Comparison of ENCODE assay signal across 8 mouse cellular contexts in genomic region chr7:143706697-143707438, GRCm38 (mm10). TPM values are rescaled to one million over a fixed set of nuclear protein-coding genes. Genes with fewer than 3 reads are reported as not detected.
DNase-seq lines count a peak whose midpoint lies in the region; ATAC-seq and TF ChIP-seq lines count a peak whose summit lies in the region.

No protein-coding gene starts in this region.

- no peaks in the 10 kb centered on the region for H3K27me3 ChIP-seq in forebrain, embryonic 10.5 days (ENCODE audit: poor library complexity, severe bottlenecking)
- H3K27me3 ChIP-seq in heart, embryonic 15.5 days = no peaks in the 10 kb centered on the region
- no peaks in the 10 kb centered on the region for H3K27me3 ChIP-seq in liver, embryonic 14.5 days (ENCODE audit: control insufficient read depth, insufficient read depth, low read length)
- no peaks in the 10 kb centered on the region for H3K27me3 ChIP-seq in neural tube, embryonic 12.5 days (replicated peaks)
- H3K27me3 ChIP-seq in stomach, postnatal 0 days (ENCODE audit: control insufficient read depth, insufficient read depth, low read length) = no peaks in the 10 kb centered on the region

- peaks cover 10% of the 10 kb centered on the region for H3K36me3 ChIP-seq in forebrain, embryonic 10.5 days (replicated peaks)
- peaks cover 59% of the 10 kb centered on the region for H3K36me3 ChIP-seq in heart, embryonic 15.5 days
- H3K36me3 ChIP-seq in liver, embryonic 14.5 days (replicated peaks; ENCODE audit: control insufficient read depth, insufficient read depth, low read depth) = no peaks in the 10 kb centered on the region
- peaks cover 37% of the 10 kb centered on the region for H3K36me3 ChIP-seq in neural tube, embryonic 12.5 days
- H3K36me3 ChIP-seq in stomach, postnatal 0 days (ENCODE audit: control insufficient read depth, insufficient read depth, low read length) = peaks cover 38% of the 10 kb centered on the region

- TF ChIP-seq CTCF in liver, embryonic 14.5 days (IDR thresholded peaks at IDR 0.05; ENCODE audit: low read depth) = peak; percentile 98
- TF ChIP-seq CTCF in stomach, postnatal 0 days (IDR thresholded peaks at IDR 0.05; ENCODE audit: low read depth) = peak; percentile 100

- no peak overlapping the region for H3K4me3 ChIP-seq in forebrain, embryonic 10.5 days
- H3K4me3 ChIP-seq in heart, embryonic 15.5 days = no peak overlapping the region
- H3K4me3 ChIP-seq in liver, embryonic 14.5 days (ENCODE audit: insufficient read depth in 1 of 2, low read depth in 2 of 2, low read length in 2 of 2) = no peak overlapping the region
- H3K4me3 ChIP-seq in neural tube, embryonic 12.5 days = no peak overlapping the region
- no peak overlapping the region for H3K4me3 ChIP-seq in stomach, postnatal 0 days (ENCODE audit: low read depth, low read length)

- H3K4me1 ChIP-seq in forebrain, embryonic 10.5 days = peaks cover 3% of the 10 kb centered on the region; the same call in 1 of the 2 replicates
- H3K4me1 ChIP-seq in heart, embryonic 15.5 days (replicated peaks) = peaks cover 2% of the 10 kb centered on the region
- no peaks in the 10 kb centered on the region for H3K4me1 ChIP-seq in liver, embryonic 14.5 days (replicated peaks; ENCODE audit: control insufficient read depth in 2 of 2, insufficient read depth in 2 of 2, low read length in 1 of 2)
- H3K4me1 ChIP-seq in neural tube, embryonic 12.5 days = 0 out of 2 replicates have a peak, but pooled peaks cover under 1% of the 10 kb centered on the region
- no peaks in the 10 kb centered on the region for H3K4me1 ChIP-seq in stomach, postnatal 0 days (replicated peaks; ENCODE audit: control insufficient read depth, insufficient read depth)

- peak; percentile 85 to 94 for DNase-seq in CD8-positive naive resting alpha-beta T cell, adult 2 months (ENCODE audit: low read depth in 2 of 2, low spot score in 2 of 2)
- peak; percentile 37 for DNase-seq in c-Kit-negative CD71-positive TER-119-positive erythroid progenitor cells, embryonic 14.5 days (ENCODE audit: low read depth, low spot score)
- DNase-seq in forebrain, embryonic 10.5 days (ENCODE audit: extremely low spot score, low spot score) = peak; percentile 88
- DNase-seq in kidney, postnatal 14 days = peak; percentile 94
- peak; percentile 62 to 68 (median 63) for DNase-seq in liver, embryonic 14.5 days (ENCODE audit: low read depth in 3 of 3, low spot score in 3 of 3)
- peak; percentile 94 for DNase-seq in stomach, postnatal 0 days (ENCODE audit: low spot score)

- 37% methylated on average over 7 of the region's 7 CpGs for WGBS in forebrain, embryonic 10.5 days
- 35% methylated on average over 7 of the region's 7 CpGs for WGBS in heart, embryonic 15.5 days
- WGBS in liver, embryonic 14.5 days (ENCODE audit: insufficient replicate concordance) = 36% methylated on average over 7 of the region's 7 CpGs
- WGBS in neural tube, embryonic 12.5 days = 37% methylated on average over 7 of the region's 7 CpGs
- WGBS in stomach, postnatal 0 days = 35% methylated on average over 7 of the region's 7 CpGs

- H3K27ac ChIP-seq in forebrain, embryonic 10.5 days = no peak overlapping the region
- H3K27ac ChIP-seq in heart, embryonic 15.5 days = no peak overlapping the region
- H3K27ac ChIP-seq in liver, embryonic 14.5 days = no peak overlapping the region
- no peak overlapping the region for H3K27ac ChIP-seq in neural tube, embryonic 12.5 days
- H3K27ac ChIP-seq in stomach, postnatal 0 days (replicated peaks) = no peak overlapping the region

- H3K4me2 ChIP-seq in heart, embryonic 15.5 days = no peak overlapping the region
- H3K4me2 ChIP-seq in liver, embryonic 14.5 days (ENCODE audit: low read depth) = no peak overlapping the region
- no peak overlapping the region for H3K4me2 ChIP-seq in neural tube, embryonic 12.5 days (replicated peaks)
- no peak overlapping the region for H3K4me2 ChIP-seq in stomach, postnatal 0 days (replicated peaks; ENCODE audit: low read depth)

- TF ChIP-seq EP300 in liver, embryonic 14.5 days (IDR thresholded peaks at IDR 0.05; ENCODE audit: low read depth) = no peak
- no peak for TF ChIP-seq EP300 in stomach, postnatal 0 days (optimal IDR thresholded peaks at IDR 0.05)

- H3K9ac ChIP-seq in heart, embryonic 15.5 days = no peak overlapping the region
- H3K9ac ChIP-seq in liver, embryonic 14.5 days (replicated peaks) = no peak overlapping the region
- H3K9ac ChIP-seq in neural tube, embryonic 12.5 days = no peak overlapping the region
- no peak overlapping the region for H3K9ac ChIP-seq in stomach, postnatal 0 days (ENCODE audit: low read length)

- peak; percentile 41 for ATAC-seq in heart, embryonic 15.5 days (replicated peaks; ENCODE audit: insufficient number of reproducible peaks, insufficient read depth, low FRiP score, low read depth)
- ATAC-seq in liver, embryonic 14.5 days (ENCODE audit: insufficient read depth) = no peak; the same call in 1 of the 2 replicates
- ATAC-seq in neural tube, embryonic 12.5 days (ENCODE audit: low FRiP score, low read depth) = peak; percentile 66; the same call in 1 of the 2 replicates
- peak; percentile 85 for ATAC-seq in stomach, postnatal 0 days (ENCODE audit: low FRiP score, low TSS enrichment)

- H3K9me3 ChIP-seq in forebrain, embryonic 10.5 days = no peaks in the 10 kb centered on the region
- no peaks in the 10 kb centered on the region for H3K9me3 ChIP-seq in heart, embryonic 15.5 days (replicated peaks)
- no peaks in the 10 kb centered on the region for H3K9me3 ChIP-seq in liver, embryonic 14.5 days (ENCODE audit: control insufficient read depth, low read length)
- H3K9me3 ChIP-seq in neural tube, embryonic 12.5 days = no peaks in the 10 kb centered on the region
- H3K9me3 ChIP-seq in stomach, postnatal 0 days (ENCODE audit: control insufficient read depth, low read length) = no peaks in the 10 kb centered on the region

RNA-seq across cellular contexts. Expression of gene Tnfrsf23, which starts 21.2 kb away (rescaled TPM):
- polyA plus RNA-seq in forebrain, embryonic 10.5 days (2016; fragmentation: Nextera tagmentation; extraction: Ambion mirVana) = 0.09 and 0.15 TPM in 2 replicates
- polyA plus RNA-seq in heart, embryonic 15.5 days (2015; fragmentation: Nextera tagmentation; extraction: Ambion mirVana) = 1.9 and 3.0 TPM in 2 replicates
- 0.22 and 0.23 TPM in 2 replicates for polyA plus RNA-seq in liver, embryonic 14.5 days (2012; rRNA removed)
- polyA plus RNA-seq in liver, embryonic 14.5 days (2014; fragmentation: Nextera tagmentation; extraction: Ambion mirVana) = 0.35 and 0.44 TPM in 2 replicates
- polyA plus RNA-seq in neural tube, embryonic 12.5 days (2016; fragmentation: Nextera tagmentation; extraction: Ambion mirVana) = 0.48 and 0.72 TPM in 2 replicates
- 2.9 and 4.0 TPM in 2 replicates for polyA plus RNA-seq in stomach, postnatal 0 days (2015; fragmentation: Nextera tagmentation; extraction: Ambion mirVana)

RNA-seq across cellular contexts. Expression of gene Osbpl5, which starts 49.9 kb away (rescaled TPM):
- polyA plus RNA-seq in forebrain, embryonic 10.5 days (2016; fragmentation: Nextera tagmentation; extraction: Ambion mirVana) = 8.9 and 9.4 TPM in 2 replicates
- polyA plus RNA-seq in heart, embryonic 15.5 days (2015; fragmentation: Nextera tagmentation; extraction: Ambion mirVana) = 31.2 and 39.7 TPM in 2 replicates
- 1.5 and 1.6 TPM in 2 replicates for polyA plus RNA-seq in liver, embryonic 14.5 days (2012; rRNA removed)
- 1.3 and 1.9 TPM in 2 replicates for polyA plus RNA-seq in liver, embryonic 14.5 days (2014; fragmentation: Nextera tagmentation; extraction: Ambion mirVana)
- 24.5 and 25.1 TPM in 2 replicates for polyA plus RNA-seq in neural tube, embryonic 12.5 days (2016; fragmentation: Nextera tagmentation; extraction: Ambion mirVana)
- 29.9 and 32.0 TPM in 2 replicates for polyA plus RNA-seq in stomach, postnatal 0 days (2015; fragmentation: Nextera tagmentation; extraction: Ambion mirVana)

RNA-seq across cellular contexts. Expression of gene Tnfrsf22, which starts 57.4 kb away (rescaled TPM):
- polyA plus RNA-seq in forebrain, embryonic 10.5 days (2016; fragmentation: Nextera tagmentation; extraction: Ambion mirVana) = 10.1 TPM in 2 replicates
- polyA plus RNA-seq in heart, embryonic 15.5 days (2015; fragmentation: Nextera tagmentation; extraction: Ambion mirVana) = 2.7 and 2.8 TPM in 2 replicates
- 0.69 and 0.71 TPM in 2 replicates for polyA plus RNA-seq in liver, embryonic 14.5 days (2012; rRNA removed)
- polyA plus RNA-seq in liver, embryonic 14.5 days (2014; fragmentation: Nextera tagmentation; extraction: Ambion mirVana) = 0.99 and 1.2 TPM in 2 replicates
- polyA plus RNA-seq in neural tube, embryonic 12.5 days (2016; fragmentation: Nextera tagmentation; extraction: Ambion mirVana) = 6.6 and 6.7 TPM in 2 replicates
- 3.9 and 4.7 TPM in 2 replicates for polyA plus RNA-seq in stomach, postnatal 0 days (2015; fragmentation: Nextera tagmentation; extraction: Ambion mirVana)

RNA-seq across cellular contexts. Expression of gene Mrgprg, which starts 59.9 kb away (rescaled TPM):
- not detected in 2 replicates for polyA plus RNA-seq in forebrain, embryonic 10.5 days (2016; fragmentation: Nextera tagmentation; extraction: Ambion mirVana)
- not detected in 2 replicates for polyA plus RNA-seq in heart, embryonic 15.5 days (2015; fragmentation: Nextera tagmentation; extraction: Ambion mirVana)
- not detected in 2 replicates for polyA plus RNA-seq in liver, embryonic 14.5 days (2012; rRNA removed)
- not detected in 2 replicates for polyA plus RNA-seq in liver, embryonic 14.5 days (2014; fragmentation: Nextera tagmentation; extraction: Ambion mirVana)
- not detected in 2 replicates for polyA plus RNA-seq in neural tube, embryonic 12.5 days (2016; fragmentation: Nextera tagmentation; extraction: Ambion mirVana)
- not detected in 2 replicates for polyA plus RNA-seq in stomach, postnatal 0 days (2015; fragmentation: Nextera tagmentation; extraction: Ambion mirVana)

Comparison
In these comparisons a context has a peak if more than half of its experiments do, and no peak if none do; other contexts are left out.
1. DNase-seq: peak in every context shown above with its lines; median percentile 94 in kidney, postnatal 14 days; 94 in stomach, postnatal 0 days; 90 in CD8-positive naive resting alpha-beta T cell, adult 2 months; 88 in forebrain, embryonic 10.5 days; 63 in liver, embryonic 14.5 days; 37 in c-Kit-negative CD71-positive TER-119-positive erythroid progenitor cells, embryonic 14.5 days.